Mouse (Mus musculus) NIH3T3 (cell line): ENCODE data around the gene Lyz1.
"Not testable (repeated sequence)": the region's sequence is repeated elsewhere in the genome, so short reads cannot be mapped to it uniquely, and the experiment has no call there.

Source experiments
- DNase-seq: peaks from one replicate; pipeline ENCODE4 v3.0.0-alpha.2; 2012; ENCODE audit warnings: low read depth

Gene Lyz1

DNA sequence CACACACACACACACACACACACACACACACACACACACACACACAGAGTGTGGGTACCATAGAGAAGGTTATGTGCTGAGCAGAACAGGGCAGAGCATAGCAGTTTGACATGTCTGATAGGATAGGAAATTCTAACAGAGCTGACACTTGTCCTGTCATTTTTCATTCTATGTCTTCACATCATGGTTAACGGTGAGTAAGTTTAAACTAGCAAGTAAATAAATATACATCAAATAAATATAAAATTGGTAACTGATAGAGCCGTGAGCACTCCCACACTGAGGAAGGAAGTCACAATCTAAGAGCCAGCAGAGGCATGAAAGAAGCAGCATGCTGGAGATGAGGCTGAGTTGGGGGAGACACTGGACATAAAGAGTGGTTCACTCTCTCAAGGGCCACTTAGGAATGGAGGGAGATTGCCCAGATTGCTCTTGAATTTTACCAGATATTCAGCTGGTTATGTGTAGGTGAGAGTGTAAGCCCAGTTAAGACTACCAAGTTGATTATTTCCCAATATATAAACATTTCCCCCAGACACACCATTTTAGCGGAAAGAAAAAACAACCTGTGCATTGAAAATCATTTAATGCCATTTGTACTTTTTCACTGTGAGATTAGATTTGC lies 5.3 kb downstream of the Lyz1 start:
- DNase-seq: no peak

DNA sequence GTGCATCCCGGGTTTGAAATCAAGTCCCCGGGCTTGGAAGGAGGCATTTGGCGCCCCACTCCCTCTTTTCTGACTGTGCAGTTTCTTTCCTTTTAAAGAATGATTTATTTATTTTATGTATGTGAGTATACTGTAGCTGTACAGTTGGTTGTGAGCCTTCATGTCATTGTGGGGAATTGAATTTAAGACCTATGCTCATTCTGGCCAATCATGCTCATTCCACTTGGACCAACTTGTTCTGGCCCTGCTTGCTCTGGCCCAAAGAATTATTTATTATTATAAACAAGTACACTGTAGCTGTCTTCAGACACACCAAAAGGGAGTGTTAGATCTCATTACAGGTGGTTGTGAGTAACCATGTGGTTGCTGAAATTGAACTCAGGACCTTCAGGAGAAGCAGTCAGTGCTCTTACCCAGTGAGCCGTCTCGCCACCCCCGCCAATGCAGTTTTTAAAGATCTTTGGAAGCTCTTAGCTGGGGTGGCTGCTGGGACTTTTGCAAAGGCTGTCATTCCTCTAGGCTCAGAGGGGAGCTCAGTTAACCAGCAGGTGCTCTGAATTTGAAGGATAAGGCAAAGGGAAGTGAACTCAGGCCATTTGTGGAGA lies 6.2 kb downstream of the Lyz1 start:
- DNase-seq: no peak

DNA sequence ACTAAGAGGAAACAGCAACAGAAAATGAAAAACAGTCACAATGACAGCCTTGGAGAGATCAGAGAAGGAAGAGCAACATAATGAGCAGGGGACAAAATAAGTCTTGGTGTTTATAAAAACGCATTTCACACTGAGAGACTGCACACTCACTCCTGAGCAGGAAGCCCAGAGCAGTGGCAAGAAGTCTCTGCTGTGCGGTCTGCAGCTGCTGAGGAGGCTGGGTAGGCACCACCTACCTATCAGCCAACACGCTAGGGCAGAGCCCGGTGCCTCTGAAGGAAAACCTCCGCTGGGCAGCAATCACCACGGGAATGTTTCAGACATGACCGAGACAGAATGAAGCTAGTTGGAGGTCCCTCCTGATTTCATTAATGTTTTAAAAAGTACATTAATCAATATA lies 7.1 kb downstream of the Lyz1 start:
- not testable (repeated sequence) for DNase-seq

DNA sequence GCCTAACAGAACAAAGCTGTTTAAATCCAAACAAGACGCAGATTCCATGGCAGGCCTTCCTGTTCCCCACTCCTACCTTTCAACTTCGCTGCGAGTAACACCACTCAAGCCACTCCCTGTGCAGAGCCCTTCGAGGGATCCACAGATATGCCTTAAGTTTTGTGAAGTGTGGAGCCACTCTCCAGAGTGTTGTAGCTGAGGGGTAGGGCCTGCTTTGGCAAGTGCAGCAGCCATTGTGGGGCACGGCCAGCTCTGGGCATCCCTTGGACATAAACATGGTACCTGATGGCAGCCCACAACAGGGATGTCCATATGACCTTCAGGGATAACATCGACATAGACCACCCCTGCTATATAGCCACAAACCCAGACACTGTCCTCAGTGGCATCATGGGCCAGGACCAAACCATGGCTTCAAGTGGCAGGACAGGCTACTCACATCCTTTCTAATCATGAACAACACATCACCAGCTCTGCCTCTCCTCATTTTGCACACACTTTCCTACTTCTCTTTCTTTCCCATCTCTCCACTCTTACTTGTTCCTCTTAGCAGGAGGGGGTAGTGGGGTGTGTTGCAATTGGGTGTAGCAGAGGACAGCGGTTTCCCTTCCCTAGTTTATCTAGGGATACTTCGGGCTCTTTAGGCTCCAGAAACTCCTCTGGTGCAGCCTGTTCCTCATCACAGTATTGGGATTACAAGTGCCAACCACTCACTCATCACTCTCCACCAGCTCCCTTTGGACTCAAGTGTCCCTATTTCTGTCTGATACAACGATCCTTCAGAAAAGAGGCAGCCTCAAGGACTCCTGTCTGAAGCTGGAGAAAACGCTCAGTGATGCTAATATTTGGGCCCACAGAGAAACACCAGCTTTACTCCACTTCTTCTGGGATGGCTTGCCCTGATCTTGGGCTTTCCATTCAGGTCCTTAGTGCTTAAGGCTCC lies 7.8 kb downstream of the Lyz1 start:
- DNase-seq: no peak

DNA sequence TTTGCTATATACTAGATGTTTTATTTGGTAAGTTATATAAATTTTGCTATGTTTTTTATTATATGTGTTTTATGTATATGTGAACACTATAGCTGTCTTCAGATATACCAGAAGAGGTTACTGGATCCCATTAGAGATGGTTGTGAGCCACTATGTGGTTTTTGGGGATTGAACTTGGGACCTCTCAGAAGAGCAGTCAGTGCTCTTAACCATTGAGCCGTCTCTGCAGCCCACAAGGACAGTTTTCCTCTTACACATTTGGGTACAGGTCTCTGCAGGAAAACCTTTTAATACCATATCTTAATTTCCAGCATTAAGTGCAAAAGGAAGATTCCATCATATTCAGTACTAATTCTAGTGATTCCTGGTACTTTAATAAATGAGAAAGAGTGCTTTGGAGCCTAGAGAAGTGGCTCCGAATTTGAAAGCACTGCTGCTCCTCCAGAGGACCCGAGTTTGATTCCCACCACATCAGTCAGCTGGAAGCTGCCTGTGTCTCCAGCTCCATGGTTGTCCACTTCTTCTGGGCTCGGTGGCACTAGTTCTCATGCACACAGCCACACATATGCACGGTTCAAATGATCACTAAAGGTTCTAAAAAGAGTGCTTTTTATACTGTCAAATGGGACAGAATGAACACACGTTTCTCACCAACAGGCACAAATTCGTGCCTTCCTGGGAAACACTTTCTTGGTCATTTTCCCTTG lies 8.6 kb downstream of the Lyz1 start:
- DNase-seq: no peak

DNA sequence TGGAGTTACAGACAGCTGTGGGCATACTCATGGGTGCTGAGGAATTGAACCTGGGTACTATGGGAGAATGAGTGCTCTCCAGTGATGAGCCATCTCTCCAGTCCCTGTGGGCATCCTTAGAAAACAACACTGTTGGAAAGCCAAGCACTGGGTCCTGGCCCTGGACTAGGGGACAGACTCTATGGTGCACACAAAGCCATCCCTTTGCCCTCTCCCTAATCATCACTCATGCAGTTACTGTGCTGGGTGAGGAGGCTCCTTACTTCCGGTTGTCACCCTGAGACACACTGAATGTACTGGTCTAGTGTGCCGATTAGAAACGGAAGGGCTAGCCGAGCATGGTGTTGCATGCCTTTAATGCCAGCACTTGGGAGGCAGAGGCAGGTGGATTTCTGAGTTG lies 9.5 kb downstream of the Lyz1 start:
- not testable (repeated sequence) for DNase-seq

DNA sequence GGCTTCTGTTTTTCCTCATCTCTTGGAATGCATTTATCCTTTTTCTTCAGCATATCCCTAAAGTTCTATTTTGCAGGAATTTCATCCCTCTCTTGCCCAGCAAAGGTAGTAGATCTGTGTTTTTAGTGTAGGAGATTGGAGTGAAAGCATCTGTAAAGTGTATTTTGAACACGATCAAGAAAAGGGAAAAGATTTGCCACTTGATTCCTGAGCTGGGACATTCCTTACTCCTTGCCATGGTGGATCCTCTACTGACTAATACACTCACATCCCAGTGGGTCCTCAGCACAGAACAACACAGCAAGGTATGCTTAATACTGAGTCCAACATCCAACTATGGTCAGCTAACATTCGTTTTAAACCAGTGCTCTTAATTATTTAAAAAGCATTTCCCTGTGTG lies 10.1 kb downstream of the Lyz1 start:
- no peak for DNase-seq

DNA sequence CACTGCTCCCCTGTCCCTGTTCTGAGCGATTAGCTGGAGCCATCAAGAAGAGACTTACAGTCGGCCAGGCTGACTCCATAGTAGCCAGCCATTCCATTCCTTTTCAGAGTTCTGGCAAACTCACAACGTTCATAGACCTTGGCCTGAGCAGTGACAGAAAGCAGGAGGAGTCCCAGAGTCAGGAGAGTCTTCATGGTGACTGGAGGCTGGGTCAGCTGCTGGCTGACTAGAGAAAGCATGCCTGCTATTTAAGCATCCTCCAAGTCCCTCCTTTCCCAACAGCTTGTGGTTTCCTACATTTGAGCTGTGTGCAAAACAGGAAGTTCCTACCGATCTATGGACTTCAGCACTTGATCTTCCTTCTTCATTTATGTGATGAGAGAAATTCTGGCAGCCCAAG lies 10.6 kb downstream of the Lyz1 start, which contains the start of gene Lyz2:
TSS of gene Lyz2 (minus strand) at position 273 of the 400 bp plus-strand sequence.
- no peak for DNase-seq

DNA sequence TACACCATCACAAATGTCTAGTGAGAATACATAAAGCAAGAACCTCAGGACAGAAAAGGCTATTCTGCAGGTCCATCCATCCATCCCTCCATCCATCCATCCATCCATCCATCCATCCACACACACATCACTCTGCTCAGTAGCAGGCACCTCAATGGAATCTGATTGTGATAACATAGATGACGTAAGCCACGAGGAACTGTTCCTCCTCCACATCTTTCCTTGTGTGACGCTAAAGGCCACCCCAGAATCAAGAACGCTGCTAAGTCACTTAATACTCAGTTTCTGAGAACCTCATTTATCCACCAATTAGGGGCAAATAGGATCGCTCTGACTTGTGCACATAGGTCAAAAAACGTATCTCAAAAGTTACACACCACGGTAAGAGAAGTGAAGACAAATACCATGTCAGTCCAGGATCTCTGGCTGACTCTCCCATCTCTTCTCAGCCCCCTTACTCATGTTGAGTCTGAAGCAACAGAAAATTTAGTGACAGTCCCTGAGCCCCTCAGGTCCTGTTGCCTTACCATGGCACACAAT lies 11.2 kb downstream of the Lyz1 start:
- no peak for DNase-seq

DNA sequence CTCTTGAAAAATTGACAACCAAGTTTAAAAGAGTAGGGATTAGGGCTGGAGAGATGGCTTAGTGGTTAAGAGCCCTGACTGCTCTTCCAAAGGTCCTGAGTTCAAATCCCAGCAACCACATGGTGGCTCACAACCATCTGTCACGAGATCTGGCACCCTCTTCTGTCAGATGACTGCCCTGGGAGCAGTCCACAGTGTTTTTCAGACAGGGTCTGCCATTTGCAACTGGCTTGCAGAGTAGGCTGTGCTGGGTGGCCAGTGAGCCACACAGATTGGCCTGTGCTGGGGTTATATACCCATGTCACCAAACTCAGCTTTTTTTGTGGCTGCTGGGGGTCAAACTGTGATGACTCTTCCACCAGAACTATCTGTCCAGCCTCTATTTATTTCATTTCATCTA lies 12.7 kb downstream of the Lyz1 start:
- DNase-seq: no peak

DNA sequence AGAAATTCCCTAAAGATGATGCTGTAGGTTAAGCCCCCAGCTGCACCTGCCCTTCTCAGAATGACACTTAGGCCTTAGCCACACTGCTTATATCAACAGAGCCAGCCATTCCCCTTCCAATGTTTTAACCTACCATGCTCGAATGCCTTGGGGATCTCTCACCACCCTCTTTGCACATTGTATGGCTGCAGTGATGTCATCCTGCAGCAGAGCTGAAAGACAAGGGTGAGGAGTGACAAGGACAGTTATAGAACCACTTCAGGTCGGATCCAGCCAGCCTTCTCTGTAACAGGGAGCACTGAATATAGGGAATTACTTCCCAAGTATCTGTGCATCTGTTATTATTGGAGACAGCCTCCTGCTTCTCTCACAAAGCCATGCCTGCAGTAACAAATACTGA lies 14.2 kb downstream of the Lyz1 start:
- not testable (repeated sequence) for DNase-seq

DNA sequence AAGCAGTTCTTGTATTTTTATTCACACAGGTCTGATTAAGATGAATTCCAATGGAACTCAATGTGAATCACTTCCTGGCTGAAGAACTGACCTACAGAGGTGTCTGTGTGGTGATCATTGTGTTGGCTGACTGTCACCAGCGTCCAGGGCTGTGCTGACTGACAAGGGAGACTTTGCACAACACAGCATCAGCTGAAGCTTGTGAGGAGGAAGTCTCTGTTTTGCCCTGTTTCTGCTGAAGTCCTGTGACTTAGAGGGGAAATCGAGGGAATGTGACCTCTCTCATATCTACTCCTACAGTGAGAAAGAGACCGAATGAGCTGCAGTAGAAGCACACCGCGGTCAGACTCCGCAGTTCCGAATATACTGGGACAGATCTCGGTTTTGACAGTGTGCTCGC lies 14.9 kb downstream of the Lyz1 start:
- DNase-seq: not testable (repeated sequence)

DNA sequence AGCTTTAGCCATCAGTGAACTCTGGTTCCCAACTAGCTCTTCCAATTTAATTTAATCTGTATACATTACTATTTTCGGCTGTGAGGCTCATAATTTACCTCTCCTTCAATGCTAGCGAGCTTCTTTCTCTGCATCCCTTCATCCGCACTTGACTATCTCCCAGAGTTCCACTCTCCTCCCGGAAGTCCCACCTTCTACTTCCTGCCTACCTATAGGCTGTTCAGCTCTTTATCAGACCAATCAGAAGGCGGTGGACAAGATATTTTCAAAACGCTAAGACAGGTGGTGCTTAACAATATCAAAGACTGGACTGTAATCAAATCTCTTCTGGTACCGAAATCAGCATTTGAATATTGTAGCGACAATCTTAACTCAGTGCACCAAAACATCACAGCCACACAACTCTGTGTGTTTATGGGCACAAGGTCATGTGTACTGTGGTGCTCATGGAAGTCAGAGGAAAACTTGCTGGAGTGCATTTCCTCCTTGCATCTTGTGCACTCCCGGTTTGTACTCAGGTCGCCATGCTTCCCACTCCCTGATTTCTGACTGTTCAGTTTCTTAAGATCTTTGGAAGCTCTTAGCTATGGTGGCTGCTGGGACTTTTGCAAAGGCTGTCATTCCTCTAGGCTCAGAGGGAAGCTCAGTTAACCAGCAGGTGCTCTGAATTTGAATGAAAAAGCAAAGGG lies 16.8 kb downstream of the Lyz1 start:
- no peak for DNase-seq

DNA sequence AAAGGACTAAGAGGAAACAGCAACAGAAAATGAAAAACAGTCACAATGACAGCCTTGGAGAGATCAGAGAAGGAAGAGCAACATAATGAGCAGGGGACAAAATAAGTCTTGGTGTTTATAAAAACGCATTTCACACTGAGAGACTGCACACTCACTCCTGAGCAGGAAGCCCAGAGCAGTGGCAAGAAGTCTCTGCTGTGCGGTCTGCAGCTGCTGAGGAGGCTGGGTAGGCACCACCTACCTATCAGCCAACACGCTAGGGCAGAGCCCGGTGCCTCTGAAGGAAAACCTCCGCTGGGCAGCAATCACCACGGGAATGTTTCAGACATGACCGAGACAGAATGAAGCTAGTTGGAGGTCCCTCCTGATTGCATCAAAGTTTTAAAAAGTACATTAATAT lies 18.0 kb downstream of the Lyz1 start:
- not testable (repeated sequence) for DNase-seq

DNA sequence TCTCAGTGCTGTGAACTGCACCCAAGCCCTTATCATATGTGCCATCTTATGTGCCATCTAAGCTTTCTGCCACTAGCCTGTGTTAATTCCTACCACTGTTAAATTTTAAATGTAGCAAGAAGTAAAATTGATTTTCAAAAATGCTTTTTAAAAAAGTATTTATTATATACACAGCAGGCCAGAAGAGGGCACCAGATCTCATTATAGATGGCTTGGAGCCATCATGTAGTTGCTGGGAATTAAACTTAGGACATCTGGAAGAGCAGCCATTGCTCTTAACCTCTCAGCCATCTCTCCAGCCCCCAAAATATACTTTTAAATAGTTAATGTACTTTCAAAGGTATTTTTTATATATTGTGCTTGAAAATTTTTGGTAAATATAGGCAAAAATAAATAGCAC lies 20.6 kb downstream of the Lyz1 start:
- DNase-seq: peak; percentile 67

DNA sequence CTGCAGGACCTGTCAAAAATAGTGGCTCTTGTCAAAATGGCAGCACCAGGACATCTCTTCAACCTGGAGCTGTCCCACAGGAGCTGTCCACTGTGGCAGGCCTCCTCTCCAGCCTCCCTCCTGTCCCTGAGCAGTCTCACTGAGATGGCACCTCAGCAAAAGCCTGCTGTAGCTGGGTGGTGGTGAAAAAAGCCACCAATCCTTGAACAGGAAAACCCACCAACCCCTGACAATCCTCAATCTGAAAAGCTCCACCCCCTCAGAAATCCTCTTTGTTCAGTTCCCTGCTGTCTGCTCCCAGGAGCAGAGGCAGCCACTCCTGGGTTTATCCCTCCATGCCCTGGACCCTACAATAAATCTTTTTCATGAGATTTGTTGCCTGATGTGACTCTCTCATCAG lies 32.8 kb downstream of the Lyz1 start:
- no peak for DNase-seq

DNA sequence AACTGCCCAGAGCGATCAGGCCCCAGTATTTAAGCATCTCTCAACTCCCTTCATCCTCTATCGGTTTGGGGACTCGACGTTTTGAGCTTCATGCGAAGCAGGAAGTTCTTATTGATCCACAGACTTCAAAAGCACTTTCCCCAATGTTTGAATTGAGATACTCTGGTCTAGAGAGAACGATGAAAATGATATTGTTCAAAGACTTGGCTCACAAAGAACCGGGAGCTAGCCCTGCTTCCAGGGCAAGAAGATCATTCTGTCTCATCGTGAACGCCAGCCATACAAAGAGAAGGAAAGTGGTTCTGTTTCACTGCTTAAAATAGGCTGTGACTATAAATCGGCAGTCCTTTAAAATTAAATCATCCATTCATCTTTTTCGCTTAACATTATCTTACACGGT lies 54.1 kb downstream of the Lyz1 start, which contains the start of gene 9530003J23Rik:
TSS of gene 9530003J23Rik (minus strand) at position 101 of the 400 bp plus-strand sequence.
- no peak for DNase-seq
